Mouse (Mus musculus): ENCODE measurements around the gene Hid1.

GRCm38 (mm10) chr11:115298160-115298559, 69.4 kb downstream of the Hid1 start:
- TF ChIP-seq CTCF (IDR thresholded peaks at IDR 0.05; ENCODE audit: low read depth) (no peak), EP300 (optimal IDR thresholded peaks at IDR 0.05) (no peak)

Data from stomach, postnatal 0 days (tissue).